Mouse (Mus musculus) MEL (cell line): ENCODE measurements around the gene Madd. TPM values are rescaled to one million over a fixed set of nuclear protein-coding genes. Genes with fewer than 3 reads are reported as not detected.

Source experiments
- DNase-seq: peaks from one replicate; pipeline ENCODE4 v3.0.0; 2011; ENCODE audit warnings: low read depth, low spot score
- H3K27ac ChIP-seq: 2 replicates; pipeline ENCODE4 v1.5.1; 2012; ENCODE audit warnings: low read depth, mild to moderate bottlenecking, control low read depth, low read length, moderate library complexity; ENCODE audit not compliant: control insufficient read depth
- H3K27me3 ChIP-seq, 2 experiments: fragments of 150-350 bp in 1 of 2; sonication (generic) in 1 of 2; 2 replicates each; pipeline ENCODE4 v1.6.1; 2012; ENCODE audit warnings: low read length in 2 of 2, mild to moderate bottlenecking in 2 of 2, improper control_type of control experiment in 1 of 2, moderate library complexity in 1 of 2; ENCODE audit not compliant: insufficient read depth in 2 of 2, control insufficient read depth in 1 of 2
- H3K36me3 ChIP-seq, 2 experiments: 2 replicates each; pipeline ENCODE4 v1.6.1; 2012 to 2014; ENCODE audit warnings: low read length in 2 of 2, improper control_type of control experiment in 1 of 2, inconsistent platforms in 1 of 2, mild to moderate bottlenecking in 1 of 2; ENCODE audit not compliant: insufficient read depth in 2 of 2, control insufficient read depth in 1 of 2
- H3K4me1 ChIP-seq, 2 experiments: fragments of 150-350 bp in 1 of 2; sonication (generic) in 1 of 2; 2 replicates each; pipeline ENCODE4 v1.6.1; 2012; ENCODE audit warnings: low read length in 2 of 2, improper control_type of control experiment in 1 of 2, mild to moderate bottlenecking in 1 of 2; ENCODE audit not compliant: insufficient read depth in 2 of 2, control insufficient read depth in 1 of 2
- H3K4me3 ChIP-seq, 2 experiments: fragments of 150-350 bp in 1 of 2; sonication (generic) in 1 of 2; 2 replicates each; pipeline ENCODE4 v1.5.1; 2012; ENCODE audit warnings: low read depth in 2 of 2, low read length in 2 of 2, mild to moderate bottlenecking in 2 of 2, moderate library complexity in 2 of 2, control low read depth in 1 of 2, improper control_type of control experiment in 1 of 2; ENCODE audit not compliant: control insufficient read depth in 1 of 2, insufficient read depth in 1 of 2
- H3K79me2 ChIP-seq: 2 replicates; pipeline ENCODE4 v1.6.1; 2012; ENCODE audit warnings: mild to moderate bottlenecking, low read length, moderate library complexity; ENCODE audit not compliant: control insufficient read depth, poor library complexity, insufficient read depth
- H3K9ac ChIP-seq: 2 replicates; pipeline ENCODE4 v1.6.1; 2012; ENCODE audit warnings: low read depth, mild to moderate bottlenecking, control low read depth, low read length, moderate library complexity; ENCODE audit not compliant: control insufficient read depth, poor library complexity, severe bottlenecking
- H3K9me3 ChIP-seq: fragments of 150-350 bp; sonication (generic); replicated peaks from 2 replicates; pipeline ENCODE4 v1.6.1; 2012; ENCODE audit warnings: mild to moderate bottlenecking, low read length, improper control_type of control experiment, moderate library complexity; ENCODE audit not compliant: insufficient read depth
- CHD2 ChIP-seq: IDR thresholded peaks from 2 replicates; pipeline ENCODE4 v1.6.1; 2011; ENCODE audit warnings: low read length, improper control_type of control experiment
- CTCF ChIP-seq, 3 experiments: IDR thresholded peaks in 2 of 3; conservative IDR thresholded peaks in 1 of 3; 2 replicates each; pipeline ENCODE4 v1.5.1; 2011 to 2012; ENCODE audit warnings: low read length in 3 of 3, low read depth in 2 of 3, mild to moderate bottlenecking in 2 of 3, improper control_type of control experiment in 1 of 3, inconsistent platforms in 1 of 3, mixed read lengths in 1 of 3, moderate library complexity in 1 of 3; ENCODE audit not compliant: control insufficient read depth in 1 of 3, insufficient read depth in 1 of 3, poor library complexity in 1 of 3, severe bottlenecking in 1 of 3
- E2F4 ChIP-seq: IDR thresholded peaks from 2 replicates; pipeline ENCODE4 v1.6.1; 2011; ENCODE audit warnings: low read depth, low read length, improper control_type of control experiment, borderline replicate concordance
- ELF1 ChIP-seq: IDR thresholded peaks from 2 replicates; pipeline ENCODE4 v1.6.1; 2014; ENCODE audit warnings: low read depth, mild to moderate bottlenecking, inconsistent platforms, low read length, improper control_type of control experiment, moderate library complexity
- EP300 ChIP-seq, 2 experiments: IDR thresholded peaks; 2 replicates each; pipeline ENCODE4 v1.6.1; 2011; ENCODE audit warnings: improper control_type of control experiment in 2 of 2, low read length in 2 of 2, low read depth in 1 of 2, mild to moderate bottlenecking in 1 of 2
- ETS1 ChIP-seq: IDR thresholded peaks from 2 replicates; pipeline ENCODE4 v1.6.1; 2012; ENCODE audit warnings: low read depth, mild to moderate bottlenecking, inconsistent platforms, low read length, improper control_type of control experiment, moderate library complexity
- GATA1 ChIP-seq: IDR thresholded peaks from 2 replicates; pipeline ENCODE4 v1.6.1; 2011; ENCODE audit warnings: low read depth, low read length, improper control_type of control experiment
- HCFC1 ChIP-seq: IDR thresholded peaks from 2 replicates; pipeline ENCODE4 v1.6.1; 2012; ENCODE audit warnings: low read depth, mild to moderate bottlenecking, inconsistent platforms, low read length, improper control_type of control experiment, moderate library complexity
- MAFK ChIP-seq: IDR thresholded peaks from 2 replicates; pipeline ENCODE4 v1.6.1; 2011; ENCODE audit warnings: low read depth, mild to moderate bottlenecking, low read length, improper control_type of control experiment, borderline replicate concordance
- MAX ChIP-seq: IDR thresholded peaks from 2 replicates; pipeline ENCODE4 v1.6.1; 2011; ENCODE audit warnings: low read length, improper control_type of control experiment
- MAZ ChIP-seq: IDR thresholded peaks from 2 replicates; pipeline ENCODE4 v1.6.1; 2012; ENCODE audit warnings: low read depth, mild to moderate bottlenecking, inconsistent platforms, low read length, improper control_type of control experiment
- MXI1 ChIP-seq: IDR thresholded peaks from 2 replicates; pipeline ENCODE4 v1.6.1; 2011; ENCODE audit warnings: mild to moderate bottlenecking, low read depth, low read length, improper control_type of control experiment
- MYB ChIP-seq: IDR thresholded peaks from 2 replicates; pipeline ENCODE4 v1.6.1; 2011; ENCODE audit warnings: mild to moderate bottlenecking, low read depth, low read length, improper control_type of control experiment
- MYC ChIP-seq: IDR thresholded peaks from 2 replicates; pipeline ENCODE4 v1.6.1; 2011; ENCODE audit warnings: low read depth, mild to moderate bottlenecking, low read length, improper control_type of control experiment, moderate library complexity
- NELFE ChIP-seq: IDR thresholded peaks from 2 replicates; pipeline ENCODE4 v1.6.1; 2011; ENCODE audit warnings: low read depth, low read length, improper control_type of control experiment
- POLR2A ChIP-seq, 2 experiments: IDR thresholded peaks; 2 replicates each; pipeline ENCODE4 v1.6.1; 2011 to 2012; ENCODE audit warnings: low read length in 2 of 2, mild to moderate bottlenecking in 2 of 2, control low read depth in 1 of 2, improper control_type of control experiment in 1 of 2, low read depth in 1 of 2, moderate library complexity in 1 of 2; ENCODE audit not compliant: control insufficient read depth in 1 of 2, insufficient read depth in 1 of 2, poor library complexity in 1 of 2
- POLR2AphosphoS2 ChIP-seq: IDR thresholded peaks from 2 replicates; pipeline ENCODE4 v1.6.1; 2011; ENCODE audit warnings: low read length, improper control_type of control experiment
- POLR2AphosphoS5 ChIP-seq: IDR thresholded peaks from 2 replicates; pipeline ENCODE4 v1.6.1; 2012; ENCODE audit warnings: low read depth, borderline replicate concordance, mild to moderate bottlenecking, inconsistent platforms, low read length, moderate library complexity, mixed read lengths
- RAD21 ChIP-seq: IDR thresholded peaks from 2 replicates; pipeline ENCODE4 v1.6.1; 2011; ENCODE audit warnings: mild to moderate bottlenecking, low read depth, low read length, improper control_type of control experiment
- RCOR1 ChIP-seq: IDR thresholded peaks from 2 replicates; pipeline ENCODE4 v1.6.1; 2012; ENCODE audit warnings: low read depth, mild to moderate bottlenecking, inconsistent platforms, low read length, improper control_type of control experiment
- SIN3A ChIP-seq: IDR thresholded peaks from 2 replicates; pipeline ENCODE4 v1.6.1; 2012; ENCODE audit warnings: low read length, improper control_type of control experiment, inconsistent platforms
- SMC3 ChIP-seq: IDR thresholded peaks from 2 replicates; pipeline ENCODE4 v1.6.1; 2011; ENCODE audit warnings: low read depth, low read length, improper control_type of control experiment
- TAL1 ChIP-seq: IDR thresholded peaks from 2 replicates; pipeline ENCODE4 v1.6.1; 2012; ENCODE audit warnings: mild to moderate bottlenecking, inconsistent platforms, low read length, moderate library complexity, mixed read lengths
- TBP ChIP-seq: IDR thresholded peaks from 2 replicates; pipeline ENCODE4 v1.8.0; 2011; ENCODE audit warnings: low read depth, low read length, improper control_type of control experiment
- TCF12 ChIP-seq: IDR thresholded peaks from 2 replicates; pipeline ENCODE4 v1.6.1; 2014; ENCODE audit warnings: low read depth, mild to moderate bottlenecking, inconsistent platforms, low read length, improper control_type of control experiment, moderate library complexity
- UBTF ChIP-seq: IDR thresholded peaks from 2 replicates; pipeline ENCODE4 v1.6.1; 2012; ENCODE audit warnings: low read depth, mild to moderate bottlenecking, inconsistent platforms, low read length, improper control_type of control experiment, moderate library complexity, borderline replicate concordance; ENCODE audit not compliant: insufficient read depth
- USF1 ChIP-seq: IDR thresholded peaks from 2 replicates; pipeline ENCODE4 v1.6.1; 2014; ENCODE audit warnings: low read depth, mild to moderate bottlenecking, inconsistent platforms, low read length, improper control_type of control experiment, moderate library complexity
- USF2 ChIP-seq, 2 experiments: IDR thresholded peaks; 2 replicates each; pipeline ENCODE4 v1.6.1; 2011 to 2012; ENCODE audit warnings: improper control_type of control experiment in 2 of 2, low read length in 2 of 2, borderline replicate concordance in 1 of 2, inconsistent platforms in 1 of 2, low read depth in 1 of 2, mild to moderate bottlenecking in 1 of 2; ENCODE audit not compliant: insufficient read depth in 1 of 2
- ZKSCAN1 ChIP-seq: IDR thresholded peaks from 2 replicates; pipeline ENCODE4 v1.6.1; 2012; ENCODE audit warnings: low read depth, mild to moderate bottlenecking, inconsistent platforms, low read length, improper control_type of control experiment, moderate library complexity
- ZMIZ1 ChIP-seq: IDR thresholded peaks from 2 replicates; pipeline ENCODE4 v1.6.1; 2012; ENCODE audit warnings: low read depth, mild to moderate bottlenecking, inconsistent platforms, low read length, improper control_type of control experiment, moderate library complexity
- polyA plus RNA-seq, 2 experiments: library from polyadenylated mRNA; stranded (reverse) in 1 of 2; unstranded in 1 of 2; fragments of >175 nt in 1 of 2; fragments of >200 nt in 1 of 2; gene quantifications; 2 replicates each; pipeline versions ENCODE4 v1.2.1 to v1.2.4; 2012; ENCODE audit warnings: low replicate concordance in 2 of 2, low read depth in 1 of 2; ENCODE audit not compliant: insufficient read length in 2 of 2, insufficient read depth in 1 of 2, missing spikeins in 1 of 2
- total RNA-seq: library from RNA; depleted of rRNA; stranded (reverse); fragments of 300-350 nt; gene quantifications from 2 replicates; pipeline ENCODE4 v1.2.3, GENCODE M21; 2012

Madd gene
- total and polyA plus RNA-seq, 3 experiments: 17.5 to 27.4 TPM; not detected in 1

DNA sequence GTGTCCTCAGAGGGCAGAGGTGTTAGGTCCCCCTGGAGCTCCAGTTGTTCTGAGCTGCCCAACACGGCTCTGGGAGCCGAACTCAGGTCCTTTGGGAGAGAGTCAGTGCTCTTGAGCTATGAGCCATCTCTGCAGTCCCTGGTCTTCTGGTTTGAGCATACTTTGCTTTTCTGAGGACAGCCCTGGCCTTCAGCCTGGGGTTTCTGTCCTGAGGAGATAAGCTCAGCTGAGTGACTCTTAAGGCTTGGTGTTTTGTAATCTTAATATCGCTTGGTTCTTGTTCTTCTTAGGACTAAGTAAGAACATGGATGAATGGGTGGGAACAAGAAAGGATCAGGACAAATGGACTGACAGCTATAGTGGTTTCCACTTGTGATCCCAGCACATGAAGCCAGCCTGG, 75.5 kb downstream of the Madd start:
- no peak overlapping the region for H3K4me3 ChIP-seq
- H3K4me1 ChIP-seq: peaks cover 0 to 2% of the 10 kb centered on the region in 2 experiments; a peak in 2 of 4 replicates
- peaks cover 9 to 12% of the 10 kb centered on the region in 2 experiments for H3K36me3 ChIP-seq

DNA sequence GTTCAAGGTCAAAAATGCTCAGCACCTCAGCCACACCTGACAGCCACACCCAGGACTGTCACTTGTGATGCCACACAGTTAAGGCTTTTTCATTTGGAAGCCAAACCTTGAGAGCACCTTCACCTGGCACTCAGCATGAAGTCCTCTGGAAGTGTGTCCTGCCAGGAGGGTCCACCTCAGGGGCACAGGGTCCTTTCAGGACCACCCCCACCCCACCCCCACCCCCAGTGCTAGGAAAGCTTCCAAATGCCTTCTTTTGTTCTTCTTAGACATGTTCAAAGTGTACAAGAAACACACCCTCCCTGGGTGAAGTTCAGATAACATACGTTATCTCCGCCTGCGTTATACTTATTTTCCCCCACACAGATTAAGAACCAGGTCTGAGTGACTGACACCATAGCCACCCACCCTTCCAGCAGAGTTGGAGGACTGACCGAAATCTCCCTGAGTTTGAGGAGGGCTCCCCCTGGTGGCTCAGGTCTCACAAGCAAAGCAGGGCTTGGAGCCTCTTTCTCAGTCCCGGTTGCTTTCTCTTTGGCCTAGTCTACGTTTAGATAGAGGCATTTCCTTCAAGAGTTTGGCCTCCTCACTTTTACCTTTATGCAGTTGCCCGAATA, 82.4 kb downstream of the Madd start:
- H3K27me3 ChIP-seq: no peaks in the 10 kb centered on the region
- H3K79me2 ChIP-seq: peaks cover 50% of the 10 kb centered on the region
- H3K4me1 ChIP-seq: peaks cover 11 to 23% of the 10 kb centered on the region in 2 experiments
- peak; percentile 92 for DNase-seq
- peaks cover 8 to 37% of the 10 kb centered on the region in 2 experiments for H3K36me3 ChIP-seq
- H3K9me3 ChIP-seq: no peaks in the 10 kb centered on the region
- peak overlapping the region; percentile 65 for H3K9ac ChIP-seq
- H3K4me3 ChIP-seq: peak overlapping the region; percentile 3 to 31; a peak in 2 of 4 replicates
- H3K27ac ChIP-seq: peak overlapping the region; percentile 20; the same call in 1 of the 2 replicates
- TF ChIP-seq E2F4 (no peak), TCF12 (0 out of 2 replicates have a peak, but pooled peaks have one; percentile 9), MAX (no peak), NELFE (no peak), ELF1 (no peak), TBP (0 out of 2 replicates have a peak, but pooled peaks have one; percentile 23), ZKSCAN1 (no peak), RAD21 (peak; percentile 92), POLR2A (IDR thresholded peaks at IDR 0.05; ENCODE audit: control insufficient read depth in 1 of 2, insufficient read depth in 1 of 2, low read depth in 1 of 2, low read length in 2 of 2, poor library complexity in 1 of 2) (peak in 1 of 2 experiments; percentile 43; a peak in 1 of 4 replicates), POLR2AphosphoS5 (no peak), POLR2AphosphoS2 (no peak), CHD2 (no peak), USF2 (IDR thresholded peaks at IDR 0.05; ENCODE audit: borderline replicate concordance in 1 of 2, insufficient read depth in 1 of 2, low read depth in 1 of 2, low read length in 2 of 2) (no peak), MAZ (peak; percentile 79), MXI1 (peak; percentile 27; the same call in 1 of the 2 replicates), HCFC1 (peak; percentile 44; the same call in 1 of the 2 replicates), CTCF (IDR thresholded peaks at IDR 0.05 in 2 of 3, conservative IDR thresholded peaks at IDR 0.05 in 1 of 3; ENCODE audit: control insufficient read depth in 1 of 3, insufficient read depth in 1 of 3, low read depth in 2 of 3, low read length in 3 of 3, poor library complexity in 1 of 3, severe bottlenecking in 1 of 3) (peak; percentile 89 to 98 (median 96)), EP300 (IDR thresholded peaks at IDR 0.05; ENCODE audit: low read depth in 1 of 2, low read length in 2 of 2) (peak in 1 of 2 experiments; percentile 20; a peak in 1 of 4 replicates), RCOR1 (no peak), MYC (no peak), UBTF (no peak), MAFK (no peak), GATA1 (peak; percentile 64), ETS1 (peak; percentile 41; the same call in 1 of the 2 replicates), ZMIZ1 (no peak), SIN3A (peak; percentile 74), USF1 (no peak), SMC3 (peak; percentile 97), MYB (no peak), TAL1 (no peak)

More for the DNA sequence above, 75.5 kb downstream of the Madd start:
- TF ChIP-seq TAL1 (peak; percentile 35; the same call in 1 of the 2 replicates), ELF1 (no peak)
- TF ChIP-seq, all 39 proteins: peak for 1
- Histone ChIP-seq H3K9ac (no peak overlapping the region), H3K9me3 (no peaks in the 10 kb centered on the region), H3K27ac (no peak overlapping the region), H3K27me3 (no peaks in the 10 kb centered on the region), H3K79me2 (peaks cover 5% of the 10 kb centered on the region; the same call in 1 of the 2 replicates)
- DNase-seq: no peak
